Mouse (Mus musculus) lung, postnatal 0 days (tissue): ENCODE measurements around the gene Ppp1r1b.

Experiments
- CTCF ChIP-seq: IDR thresholded peaks from 2 replicates; pipeline ENCODE4 v1.5.1; 2016; ENCODE audit warnings: antibody characterized with exemption, mild to moderate bottlenecking
- EP300 ChIP-seq: IDR thresholded peaks from 2 replicates; pipeline ENCODE4 v1.6.1; 2016; ENCODE audit warnings: antibody characterized with exemption, mild to moderate bottlenecking, control low read depth

- TF ChIP-seq CTCF: no peak
- no peak for TF ChIP-seq EP300
Measured at GRCm38 (mm10) chr11:98339679-98340287, 8.4 kb upstream of the Ppp1r1b start.
